Comparison of ENCODE assay signal across 31 mouse cellular contexts in the genomic region with DNA sequence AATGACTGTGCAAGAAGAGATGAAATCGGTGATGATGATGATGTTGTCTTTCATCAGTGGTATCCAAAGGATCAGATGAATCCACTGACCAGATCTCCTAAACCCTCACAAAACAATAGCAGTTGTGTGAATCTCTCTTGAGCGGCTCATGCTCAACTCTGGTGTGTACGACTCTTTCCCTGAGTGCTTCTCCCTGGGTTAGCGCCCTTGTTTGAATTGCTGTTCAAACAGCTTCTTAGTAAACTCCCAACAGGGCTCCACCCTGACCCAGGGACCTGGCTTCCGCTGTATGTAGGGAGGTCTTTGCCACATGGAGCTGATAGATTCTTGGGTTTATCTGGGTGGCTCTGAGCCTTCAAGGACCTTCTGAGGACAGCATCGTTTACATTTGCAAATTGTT. TPM values are rescaled to one million over a fixed set of nuclear protein-coding genes. Genes with fewer than 3 reads are reported as not detected.
"Had no signal": no experiment of that assay in that cellular context is flagged by ENCODE, and none has a peak within 500 bp of the region (broad histone marks: within the 10 kb centered on the region; RNA-seq: fewer than 3 reads in every experiment).

No protein-coding gene starts in this region.

- H3K9ac ChIP-seq: heart, embryonic 13.5 days; heart, embryonic 15.5 days; hindbrain, embryonic 12.5 days; hindbrain, embryonic 14.5 days; intestine, embryonic 15.5 days; limb, embryonic 12.5 days had no signal

- H3K27me3 ChIP-seq: heart, embryonic 13.5 days; heart, embryonic 15.5 days; hindbrain, embryonic 12.5 days; intestine, embryonic 15.5 days; limb, embryonic 12.5 days had no signal

- H3K9me3 ChIP-seq: heart, embryonic 13.5 days; heart, embryonic 15.5 days; hindbrain, embryonic 12.5 days; intestine, embryonic 15.5 days; limb, embryonic 10.5 days; limb, embryonic 12.5 days had no signal

- H3K27ac ChIP-seq: gastrocnemius, adult 2 months; heart, adult 2 months; heart, embryonic 13.5 days; heart, embryonic 15.5 days; hindbrain, embryonic 10.5 days; hindbrain, embryonic 12.5 days; hindbrain, embryonic 14.5 days; intestine, embryonic 15.5 days; layer of hippocampus, adult 2 months; left cerebral cortex, adult 2 months; limb, embryonic 10.5 days; limb, embryonic 12.5 days had no signal

- DNase-seq: gastrocnemius, adult 2 months; gastrocnemius, postnatal 10 days; gastrocnemius, postnatal 25 days; heart, adult 2 months; heart, postnatal 14 days; heart, postnatal 4 days; kidney, adult 18-20 months; kidney, adult 8-10 months; kidney, postnatal 10 days; kidney, postnatal 25 days; kidney, postnatal 4 days; liver had no signal

- H3K4me2 ChIP-seq: heart, embryonic 11.5 days; heart, embryonic 13.5 days; heart, embryonic 15.5 days; hindbrain, embryonic 12.5 days; hindbrain, embryonic 14.5 days; intestine, embryonic 15.5 days; limb, embryonic 12.5 days had no signal

- ATAC-seq: hindbrain, embryonic 16.5 days; inflammation-experienced regulatory T-cells, adult 6 months; intestine, embryonic 15.5 days; intestine, postnatal 0 days had no signal

- H3K4me3 ChIP-seq: gastrocnemius, adult 2 months; heart, adult 2 months; heart, embryonic 13.5 days; heart, embryonic 15.5 days; hindbrain, embryonic 10.5 days; hindbrain, embryonic 12.5 days; intestine, embryonic 15.5 days; layer of hippocampus, adult 2 months; left cerebral cortex, adult 2 months; limb, embryonic 10.5 days; limb, embryonic 12.5 days had no signal

- H3K36me3 ChIP-seq: heart, embryonic 13.5 days; heart, embryonic 15.5 days; hindbrain, embryonic 10.5 days; hindbrain, embryonic 12.5 days; intestine, embryonic 15.5 days; limb, embryonic 10.5 days; limb, embryonic 12.5 days had no signal

RNA-seq across cellular contexts. Expression of a gene that starts 18.9 kb away (rescaled TPM):
- total RNA-seq: gastrocnemius, adult 2 months; gastrocnemius, postnatal 25 days; granulocyte monocyte progenitor cell, adult 5-6 weeks; heart, adult 2 months; heart, postnatal 14 days; heart, postnatal 4 days; layer of hippocampus, adult 2 months; layer of hippocampus, postnatal 10 days; layer of hippocampus, postnatal 25 days; left cerebral cortex, adult 2 months; left cerebral cortex, postnatal 14 days; left cerebral cortex, postnatal 36 days had no signal
